Mouse (Mus musculus) heart, embryonic 15.5 days (tissue): ENCODE measurements around the gene Rpain. TPM values are rescaled to one million over a fixed set of nuclear protein-coding genes. Genes with fewer than 3 reads are reported as not detected.

Source experiments
- ATAC-seq: fragments of 200-750 bp; cut with Nextera tagmentation; replicated peaks from 2 replicates; pipeline ENCODE4 v1.8.0; 2017; ENCODE audit warnings: low read depth, moderate TSS enrichment; ENCODE audit not compliant: insufficient number of reproducible peaks, insufficient read depth, low FRiP score
- H3K27ac ChIP-seq: fragments of 300-500 bp; sonication (generic); 2 replicates; pipeline ENCODE4 v1.5.1; 2015; ENCODE audit warnings: mild to moderate bottlenecking, inconsistent platforms
- H3K27me3 ChIP-seq: fragments of 300-500 bp; sonication (generic); 2 replicates; pipeline ENCODE4 v1.6.1; 2015; ENCODE audit warnings: inconsistent platforms
- H3K36me3 ChIP-seq: fragments of 300-500 bp; sonication (generic); 2 replicates; pipeline ENCODE4 v1.6.1; 2015; ENCODE audit warnings: mild to moderate bottlenecking, inconsistent platforms
- H3K4me1 ChIP-seq: fragments of 300-500 bp; sonication (generic); replicated peaks from 2 replicates; pipeline ENCODE4 v1.6.1; 2015; ENCODE audit warnings: inconsistent platforms
- H3K4me2 ChIP-seq: fragments of 300-500 bp; sonication (generic); 2 replicates; pipeline ENCODE4 v1.6.1; 2015; ENCODE audit warnings: inconsistent platforms, mild to moderate bottlenecking, moderate library complexity
- H3K4me3 ChIP-seq: fragments of 300-500 bp; sonication (generic); 2 replicates; pipeline ENCODE4 v1.5.1; 2015; ENCODE audit warnings: mild to moderate bottlenecking, inconsistent platforms
- H3K9ac ChIP-seq: fragments of 300-500 bp; sonication (generic); 2 replicates; pipeline ENCODE4 v1.6.1; 2015; ENCODE audit warnings: mild to moderate bottlenecking, inconsistent platforms
- H3K9me3 ChIP-seq: fragments of 300-500 bp; sonication (generic); replicated peaks from 2 replicates; pipeline ENCODE4 v1.6.1; 2016; ENCODE audit warnings: inconsistent platforms
- WGBS: fragments of 180-500 bp; shearing (Covaris S2); methylation state at CpG from one replicate; pipeline ENCODE4 v1.1.7; 2015; ENCODE audit warnings: mixed read lengths; 5-methylcytosine and 5-hydroxymethylcytosine counted together
- polyA plus RNA-seq: library from polyadenylated mRNA; unstranded; fragments of >200 nt; fragmentation: Nextera tagmentation; extraction: Ambion mirVana; gene quantifications from 2 replicates; pipeline ENCODE4 v1.2.1, GENCODE M21; 2015

The Rpain gene
- polyA plus RNA-seq, result 47.6 and 53.1 TPM in 2 replicates

DNA sequence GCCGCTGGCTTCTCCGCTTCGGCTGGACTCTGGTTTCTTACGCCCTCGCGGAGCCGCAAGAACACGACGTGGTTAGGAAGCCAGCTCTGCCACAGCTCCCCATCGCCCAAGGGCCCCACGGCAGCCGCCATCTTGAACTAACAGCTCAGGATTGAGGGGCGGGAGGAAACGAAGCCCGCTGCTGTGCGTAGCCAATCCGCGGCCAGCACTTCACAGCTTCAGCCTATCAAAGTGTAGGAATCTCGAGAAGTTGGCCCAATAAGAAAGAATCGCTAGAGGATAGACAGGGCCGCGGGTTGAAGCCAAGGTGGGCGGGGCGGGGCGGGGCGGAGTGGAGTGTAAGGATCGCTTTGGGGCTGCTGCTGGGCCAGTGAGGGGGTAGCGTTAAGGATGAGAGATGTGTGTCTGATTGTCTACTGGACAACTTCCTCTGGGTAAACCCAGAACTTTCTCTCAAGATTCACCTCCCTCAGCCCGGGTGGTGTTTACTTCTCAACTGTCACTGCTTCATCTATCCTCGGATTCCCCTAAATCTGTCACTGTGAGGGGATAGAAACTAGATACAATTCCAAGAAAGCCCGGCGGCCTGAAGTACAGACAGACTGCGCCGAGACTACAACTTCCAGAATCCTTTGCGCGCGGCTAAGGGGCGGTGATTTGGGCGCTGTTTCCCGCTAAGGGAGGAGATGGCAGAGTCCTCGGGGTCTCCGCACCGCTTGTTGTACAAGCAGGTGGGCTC, at the start of gene Rpain, which contains the start of gene Nup88:
Rpain (plus strand) TSS at position 393 of the 739 bp plus-strand sequence.
Nup88 (minus strand) TSS at position 153 of the 739 bp plus-strand sequence.
- H3K9ac ChIP-seq, result peak within 1 kb of the TSS; percentile 74
- ATAC-seq, result peak; percentile 96
- WGBS, result under 1% methylated on average over 43 of the region's 43 CpGs

GRCm38 (mm10) chr11:70931461-70931860, 38.6 kb upstream of the Rpain start:
- Histone ChIP-seq H3K27me3 (no peaks in the 10 kb centered on the region), H3K9ac (no peak overlapping the region), H3K9me3 (no peaks in the 10 kb centered on the region), H3K27ac (no peak overlapping the region), H3K4me3 (no peak overlapping the region), H3K4me1 (no peaks in the 10 kb centered on the region), H3K4me2 (no peak overlapping the region), H3K36me3 (peaks cover 34% of the 10 kb centered on the region)
- no peak for ATAC-seq
- WGBS, result 90% methylated on average over 5 of the region's 5 CpGs

More for the DNA sequence above, at the start of gene Rpain, which contains the start of gene Nup88:
- Histone ChIP-seq H3K27me3 (no peaks in the 10 kb centered on the region), H3K9me3 (no peaks in the 10 kb centered on the region), H3K4me3 (peak within 1 kb of the TSS; percentile 66), H3K36me3 (peaks cover 45% of the 10 kb centered on the region), H3K4me2 (peak within 1 kb of the TSS; percentile 78), H3K27ac (peak within 1 kb of the TSS; percentile 87), H3K4me1 (peaks cover 20% of the 10 kb centered on the region)

DNA sequence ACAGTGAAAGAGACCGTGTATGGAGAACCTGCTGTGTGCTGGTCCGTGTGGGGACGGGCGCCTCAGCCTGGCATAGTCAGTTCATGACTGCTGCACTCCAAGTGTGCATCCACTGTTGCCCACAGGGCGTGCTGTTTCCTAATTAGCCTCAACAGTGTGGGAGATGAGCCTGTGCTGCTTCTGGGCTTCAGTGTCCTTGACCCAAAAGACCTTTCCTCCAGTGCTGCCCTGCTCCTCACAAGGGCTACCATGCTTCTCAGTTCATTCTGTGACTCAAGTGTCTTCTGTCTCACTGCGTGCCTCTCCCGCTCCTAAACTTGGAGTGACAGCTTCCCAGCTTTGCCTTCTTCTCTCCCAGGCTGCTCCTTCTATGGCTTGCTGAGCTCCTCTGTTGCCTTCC, 34.7 kb upstream of the Rpain start:
- Histone ChIP-seq H3K27me3 (no peaks in the 10 kb centered on the region), H3K36me3 (peaks cover 56% of the 10 kb centered on the region), H3K4me2 (no peak overlapping the region), H3K4me1 (no peaks in the 10 kb centered on the region), H3K9me3 (no peaks in the 10 kb centered on the region), H3K27ac (no peak overlapping the region), H3K4me3 (no peak overlapping the region), H3K9ac (no peak overlapping the region)
- ATAC-seq, result no peak
- 92% methylated on average over 7 of the region's 7 CpGs for WGBS

DNA sequence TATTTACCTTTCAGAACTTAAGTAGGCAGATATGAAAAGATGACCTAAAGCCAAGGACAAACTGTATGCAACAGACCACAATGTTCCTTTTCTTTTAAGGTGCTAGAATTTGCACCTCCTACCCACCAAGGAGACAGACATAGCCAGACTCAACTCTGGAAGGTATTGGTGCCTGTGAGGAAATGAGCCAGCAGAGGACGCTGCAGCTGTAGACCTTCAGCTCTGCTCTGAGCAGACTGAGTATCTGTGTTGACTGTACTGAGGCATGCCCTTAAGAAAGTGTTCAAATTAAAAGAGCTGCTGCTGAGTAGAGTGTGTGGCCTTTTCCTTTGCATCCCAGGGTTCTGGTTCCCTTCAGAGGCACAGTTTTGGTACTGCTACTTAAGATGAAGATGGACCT, 27.4 kb upstream of the Rpain start:
- Histone ChIP-seq H3K27me3 (no peaks in the 10 kb centered on the region), H3K4me1 (no peaks in the 10 kb centered on the region), H3K9me3 (no peaks in the 10 kb centered on the region), H3K36me3 (peaks cover 79% of the 10 kb centered on the region), H3K4me3 (no peak overlapping the region), H3K4me2 (no peak overlapping the region), H3K9ac (no peak overlapping the region), H3K27ac (no peak overlapping the region)
- ATAC-seq, result no peak
- WGBS, result 82% methylated on average over 1 of the region's 1 CpGs

- Histone ChIP-seq H3K36me3 (peaks cover 79% of the 10 kb centered on the region), H3K4me2 (no peak overlapping the region), H3K9ac (no peak overlapping the region), H3K27me3 (no peaks in the 10 kb centered on the region), H3K9me3 (no peaks in the 10 kb centered on the region), H3K4me1 (no peaks in the 10 kb centered on the region), H3K4me3 (no peak overlapping the region), H3K27ac (no peak overlapping the region)
- ATAC-seq, result no peak
- WGBS, result 91% methylated on average over 7 of the region's 7 CpGs
Measured at GRCm38 (mm10) chr11:70943651-70944050, 26.4 kb upstream of the Rpain start.

DNA sequence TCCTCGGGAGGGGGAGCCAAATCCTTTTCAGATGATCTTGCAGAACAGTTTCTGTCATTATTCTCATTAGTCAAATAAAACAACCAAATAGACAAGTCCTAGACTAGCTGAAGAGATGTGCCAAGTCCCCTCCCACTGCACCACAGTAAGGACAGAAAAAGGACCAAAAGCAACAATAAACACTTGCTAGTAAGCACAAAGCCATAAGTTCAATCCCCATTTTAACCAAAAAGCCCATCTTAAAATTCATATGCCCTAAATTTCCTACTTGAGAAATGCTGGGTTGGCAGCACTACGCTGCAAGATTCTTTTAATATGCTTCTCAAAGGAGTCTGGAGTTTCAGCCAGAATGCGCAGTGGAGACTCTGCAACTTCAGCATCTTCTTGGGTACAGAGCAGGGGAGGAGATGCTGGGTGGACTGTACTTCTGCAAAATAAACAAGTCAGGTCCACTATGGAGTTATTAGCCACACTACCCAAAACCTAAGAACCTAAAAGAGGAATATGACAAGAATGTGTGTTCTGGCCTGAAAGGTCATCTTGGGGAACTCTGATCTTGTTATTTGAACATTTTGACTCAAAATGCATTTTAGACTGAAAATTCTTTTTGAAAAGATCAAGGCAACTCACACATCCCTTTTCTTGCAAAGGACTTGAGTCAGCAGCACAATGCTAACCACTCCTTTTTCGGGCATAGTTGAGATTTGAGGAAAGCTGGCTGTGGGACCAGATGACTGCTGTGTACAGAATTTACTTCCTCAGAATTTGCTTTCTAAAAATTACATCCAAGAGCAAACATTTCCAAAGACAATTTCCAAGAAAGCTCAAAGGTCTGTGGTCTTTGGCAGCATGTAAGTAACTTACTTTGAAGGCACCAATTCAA, 24.8 kb upstream of the Rpain start:
- Histone ChIP-seq H3K27ac (no peak overlapping the region), H3K4me1 (no peaks in the 10 kb centered on the region), H3K4me2 (no peak overlapping the region), H3K9ac (no peak overlapping the region), H3K4me3 (no peak overlapping the region), H3K36me3 (peaks cover 81% of the 10 kb centered on the region), H3K27me3 (no peaks in the 10 kb centered on the region), H3K9me3 (no peaks in the 10 kb centered on the region)
- WGBS, result 87% methylated on average over 4 of the region's 4 CpGs
- no peak for ATAC-seq

DNA sequence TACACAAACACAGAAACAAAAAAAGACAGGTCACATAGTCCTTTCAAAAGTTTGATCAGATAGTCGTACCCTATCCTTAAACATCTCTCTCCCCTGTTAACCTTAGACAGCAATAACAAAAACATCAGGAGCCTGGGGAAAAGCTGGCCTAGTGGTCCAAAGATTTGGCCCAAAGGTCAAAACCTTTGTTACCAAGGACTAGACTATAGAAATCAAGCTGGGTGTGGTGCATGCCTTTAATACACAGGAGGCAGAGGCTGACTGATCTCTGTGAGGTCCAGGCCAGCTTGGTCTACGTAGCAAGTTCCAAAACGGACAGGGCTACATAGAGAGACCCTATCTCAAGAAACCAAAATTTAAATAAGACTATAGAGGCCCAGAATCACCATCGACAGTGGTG, 15.3 kb upstream of the Rpain start:
- H3K4me3 ChIP-seq, result no peak overlapping the region
- no peak overlapping the region for H3K4me2 ChIP-seq
- H3K27ac ChIP-seq, result no peak overlapping the region
- no peak for ATAC-seq
- no peak overlapping the region for H3K9ac ChIP-seq
- H3K4me1 ChIP-seq, result no peaks in the 10 kb centered on the region
- 89% methylated on average over 4 of the region's 4 CpGs for WGBS
- H3K9me3 ChIP-seq, result no peaks in the 10 kb centered on the region
- peaks cover 89% of the 10 kb centered on the region for H3K36me3 ChIP-seq
- no peaks in the 10 kb centered on the region for H3K27me3 ChIP-seq

DNA sequence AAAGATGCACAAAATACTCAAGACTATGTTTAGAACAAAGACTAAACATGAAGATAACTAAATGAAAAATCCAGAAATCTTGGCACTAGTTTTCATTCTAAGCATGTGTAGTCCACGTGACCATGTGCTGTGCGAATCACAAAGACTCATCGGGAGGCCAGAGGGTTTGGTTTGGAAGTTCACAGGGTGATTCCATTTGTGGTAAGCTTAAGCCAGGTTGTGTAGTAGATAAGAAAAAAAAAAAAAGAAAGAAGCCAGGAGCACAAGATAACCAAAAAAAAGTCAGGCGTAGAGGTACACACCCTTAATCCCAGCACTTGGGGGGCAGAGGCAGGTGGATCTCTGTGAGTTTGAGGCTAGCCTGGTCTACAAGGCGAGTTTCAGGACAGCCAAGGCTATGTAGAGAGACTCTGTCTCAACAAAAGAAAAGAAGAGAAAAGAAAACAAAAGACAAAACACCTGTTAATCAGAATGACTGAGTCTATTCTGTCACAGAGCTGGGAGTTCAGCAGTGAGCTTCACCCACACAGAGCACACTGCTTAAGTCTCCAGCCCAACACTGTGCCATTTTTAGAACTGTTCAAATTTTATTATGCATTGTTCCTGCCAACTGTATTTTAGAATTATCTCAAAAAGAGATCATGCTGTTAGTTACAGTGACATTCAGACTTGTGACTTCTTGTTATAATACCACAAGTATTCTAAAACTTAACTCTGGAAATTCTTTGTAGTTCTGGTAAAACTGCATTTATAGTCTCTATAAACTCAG, 9.0 kb upstream of the Rpain start:
- H3K9me3 ChIP-seq, result no peaks in the 10 kb centered on the region
- no peaks in the 10 kb centered on the region for H3K4me1 ChIP-seq
- 84% methylated on average over 5 of the region's 5 CpGs for WGBS
- peaks cover 88% of the 10 kb centered on the region for H3K36me3 ChIP-seq
- no peak overlapping the region for H3K4me2 ChIP-seq
- H3K27me3 ChIP-seq, result no peaks in the 10 kb centered on the region
- no peak overlapping the region for H3K4me3 ChIP-seq
- H3K9ac ChIP-seq, result no peak overlapping the region
- no peak overlapping the region for H3K27ac ChIP-seq
- no peak for ATAC-seq

DNA sequence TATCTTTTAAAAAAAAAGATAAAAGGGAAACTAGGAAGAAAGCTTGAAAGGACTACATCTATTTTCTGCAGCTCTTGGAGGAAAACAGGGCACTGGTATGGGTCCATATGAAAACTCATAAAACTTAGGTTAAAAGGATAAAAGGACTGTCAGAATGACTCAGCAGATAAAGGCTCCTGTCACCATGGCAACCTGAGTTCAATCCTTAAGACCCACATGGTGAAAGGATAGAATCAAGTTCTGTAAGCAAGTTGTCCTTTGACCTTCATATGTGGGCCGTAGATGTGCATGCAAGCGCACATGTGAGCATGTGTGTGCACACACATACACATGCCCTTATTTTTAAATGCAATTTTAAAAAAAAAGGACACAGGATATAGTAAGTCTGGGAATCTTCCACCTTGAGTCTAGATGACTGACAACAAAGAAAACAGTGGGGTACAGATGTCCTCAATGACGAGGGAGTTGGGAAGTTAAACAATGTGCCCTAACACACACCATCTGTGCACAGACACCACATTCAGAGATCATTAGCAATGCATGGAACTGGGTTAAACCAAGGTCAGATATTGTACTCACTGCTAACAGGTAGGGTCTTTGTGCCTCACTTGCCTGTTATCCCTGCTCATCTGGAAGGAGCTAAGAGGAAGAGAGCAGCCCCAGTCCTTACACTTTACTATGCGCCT, 5.6 kb upstream of the Rpain start:
- WGBS, result 84% methylated on average over 4 of the region's 4 CpGs
- Histone ChIP-seq H3K27me3 (no peaks in the 10 kb centered on the region), H3K9ac (no peak overlapping the region), H3K9me3 (no peaks in the 10 kb centered on the region), H3K4me1 (peaks cover 13% of the 10 kb centered on the region), H3K4me2 (no peak overlapping the region), H3K27ac (no peak overlapping the region), H3K36me3 (peaks cover 68% of the 10 kb centered on the region), H3K4me3 (no peak overlapping the region)
- ATAC-seq, result no peak

- 0 out of 2 replicates have a peak, but pooled peaks have one; percentile 3 for ATAC-seq
- H3K4me3 ChIP-seq, result peak overlapping the region; percentile 66
- WGBS, result under 1% methylated on average over 25 of the region's 25 CpGs
Measured at GRCm38 (mm10) chr11:70969271-70969794, 680 bp upstream of the Rpain start.

More at GRCm38 (mm10) chr11:70969271-70969794, 680 bp upstream of the Rpain start:
- Histone ChIP-seq H3K4me2 (peak overlapping the region; percentile 64), H3K27ac (peak overlapping the region; percentile 82), H3K9me3 (no peaks in the 10 kb centered on the region), H3K27me3 (no peaks in the 10 kb centered on the region), H3K36me3 (peaks cover 50% of the 10 kb centered on the region), H3K9ac (peak overlapping the region; percentile 74), H3K4me1 (peaks cover 20% of the 10 kb centered on the region)
